Mouse (Mus musculus): Measurements from ENCODE around the gene Fam205a1. TPM values are rescaled to one million over a fixed set of nuclear protein-coding genes. Genes with fewer than 3 reads are reported as not detected.

Gene Fam205a1
- polyA plus RNA-seq, 1 experiment from 2014 or later = not detected

Other genes starting within 250 kb of the Fam205a1 start
- not detected in 2 replicates for gene Gm10591, start 241.7 kb downstream of the Fam205a1 start, polyA plus RNA-seq (2015; fragmentation: Nextera tagmentation; extraction: Ambion mirVana)
- 0.22 and 0.52 TPM in 2 replicates for gene Gm2564, start 224.2 kb downstream of the Fam205a1 start, polyA plus RNA-seq (2015; fragmentation: Nextera tagmentation; extraction: Ambion mirVana)
- not detected in 2 replicates for gene Ccl27b, start 198.6 kb downstream of the Fam205a1 start, polyA plus RNA-seq (2015; fragmentation: Nextera tagmentation; extraction: Ambion mirVana)
- gene Il11ra2, start 192.0 kb downstream of the Fam205a1 start, polyA plus RNA-seq (2015; fragmentation: Nextera tagmentation; extraction: Ambion mirVana) = not detected in 2 replicates
- not detected in 2 replicates for gene 4930578G10Rik, start 118.3 kb downstream of the Fam205a1 start, polyA plus RNA-seq (2015; fragmentation: Nextera tagmentation; extraction: Ambion mirVana)
- not detected in 2 replicates for gene Ccl19, start 97.3 kb downstream of the Fam205a1 start, polyA plus RNA-seq (2015; fragmentation: Nextera tagmentation; extraction: Ambion mirVana)
- 84.1 and 95.7 TPM in 2 replicates for gene Ccl21a, start 79.9 kb downstream of the Fam205a1 start, polyA plus RNA-seq (2015; fragmentation: Nextera tagmentation; extraction: Ambion mirVana)
- not detected in 2 replicates for gene Gm12394, start 2.9 kb upstream of the Fam205a1 start, polyA plus RNA-seq (2015; fragmentation: Nextera tagmentation; extraction: Ambion mirVana)
- gene Fam205c, start 20.3 kb upstream of the Fam205a1 start, polyA plus RNA-seq (2015; fragmentation: Nextera tagmentation; extraction: Ambion mirVana) = 0.38 TPM in 1 of 2 replicates, not detected in the other
- 2.0 and 2.2 TPM in 2 replicates for gene Phf24, start 62.8 kb upstream of the Fam205a1 start, polyA plus RNA-seq (2015; fragmentation: Nextera tagmentation; extraction: Ambion mirVana)
- gene Dnajb5, start 95.9 kb upstream of the Fam205a1 start, polyA plus RNA-seq (2015; fragmentation: Nextera tagmentation; extraction: Ambion mirVana) = 11.2 and 13.5 TPM in 2 replicates
- 0.42 and 0.55 TPM in 2 replicates for gene 1700022I11Rik, start 115.7 kb upstream of the Fam205a1 start, polyA plus RNA-seq (2015; fragmentation: Nextera tagmentation; extraction: Ambion mirVana)
- gene Vcp, start 146.6 kb upstream of the Fam205a1 start, polyA plus RNA-seq (2015; fragmentation: Nextera tagmentation; extraction: Ambion mirVana) = 505 and 519 TPM in 2 replicates
- gene Fancg, start 156.6 kb upstream of the Fam205a1 start, polyA plus RNA-seq (2015; fragmentation: Nextera tagmentation; extraction: Ambion mirVana) = 20.7 and 26.1 TPM in 2 replicates
- gene Pigo, start 171.9 kb upstream of the Fam205a1 start, polyA plus RNA-seq (2015; fragmentation: Nextera tagmentation; extraction: Ambion mirVana) = 22.7 and 23.1 TPM in 2 replicates
- gene Stoml2, start 177.8 kb upstream of the Fam205a1 start, polyA plus RNA-seq (2015; fragmentation: Nextera tagmentation; extraction: Ambion mirVana) = 286 and 303 TPM in 2 replicates
- gene Fam214b, start 192.3 kb upstream of the Fam205a1 start, polyA plus RNA-seq (2015; fragmentation: Nextera tagmentation; extraction: Ambion mirVana) = 14.4 and 14.9 TPM in 2 replicates
- 2.7 and 2.9 TPM in 2 replicates for gene Unc13b, start 205.1 kb upstream of the Fam205a1 start, polyA plus RNA-seq (2015; fragmentation: Nextera tagmentation; extraction: Ambion mirVana)

Measured in limb, embryonic 15.5 days (tissue).